Mouse (Mus musculus) embryonic facial prominence, embryonic 15.5 days (tissue): ENCODE results near the gene Gm20431. TPM values are rescaled to one million over a fixed set of nuclear protein-coding genes. Genes with fewer than 3 reads are reported as not detected.

Source experiments
- ATAC-seq: fragments of 200-750 bp; cut with Nextera tagmentation; 2 replicates; pipeline ENCODE4 v1.8.0; 2017; ENCODE audit warnings: low read depth, moderate TSS enrichment; ENCODE audit not compliant: insufficient number of reproducible peaks, low FRiP score, low TSS enrichment
- H3K27ac ChIP-seq: fragments of 300-500 bp; sonication (generic); replicated peaks from 2 replicates; pipeline ENCODE4 v1.5.1; 2015; ENCODE audit warnings: mild to moderate bottlenecking, inconsistent platforms
- H3K27me3 ChIP-seq: fragments of 300-500 bp; sonication (generic); 2 replicates; pipeline ENCODE4 v1.6.1; 2015; ENCODE audit warnings: inconsistent platforms
- H3K36me3 ChIP-seq: fragments of 300-500 bp; sonication (generic); 2 replicates; pipeline ENCODE4 v1.6.1; 2015; ENCODE audit warnings: mild to moderate bottlenecking, inconsistent platforms
- H3K4me1 ChIP-seq: fragments of 300-500 bp; sonication (generic); 2 replicates; pipeline ENCODE4 v1.6.1; 2015; ENCODE audit warnings: inconsistent platforms
- H3K4me2 ChIP-seq: fragments of 300-500 bp; sonication (generic); replicated peaks from 2 replicates; pipeline ENCODE4 v1.6.1; 2015; ENCODE audit warnings: mild to moderate bottlenecking, inconsistent platforms
- H3K4me3 ChIP-seq: fragments of 300-500 bp; sonication (generic); replicated peaks from 2 replicates; pipeline ENCODE4 v1.5.1; 2015; ENCODE audit warnings: mild to moderate bottlenecking, inconsistent platforms
- H3K9ac ChIP-seq: fragments of 300-500 bp; sonication (generic); 2 replicates; pipeline ENCODE4 v1.6.1; 2015; ENCODE audit warnings: inconsistent platforms
- H3K9me3 ChIP-seq: fragments of 300-500 bp; sonication (generic); replicated peaks from 2 replicates; pipeline ENCODE4 v1.6.1; 2016; ENCODE audit warnings: inconsistent platforms
- WGBS: fragments of 180-500 bp; shearing (Covaris S2); methylation state at CpG from one replicate; pipeline ENCODE4 v1.1.7; 2015; 5-methylcytosine and 5-hydroxymethylcytosine counted together
- polyA plus RNA-seq: library from polyadenylated mRNA; unstranded; fragments of >200 nt; fragmentation: Nextera tagmentation; extraction: Ambion mirVana; gene quantifications from 2 replicates; pipeline ENCODE4 v1.2.1, GENCODE M21; 2015

Gene Gm20431
- 6.1 and 10.0 TPM in 2 replicates for polyA plus RNA-seq

- Histone ChIP-seq H3K9ac (peak within 1 kb of the TSS; percentile 61), H3K4me3 (peak within 1 kb of the TSS; percentile 68), H3K9me3 (no peaks in the 10 kb centered on the region), H3K27me3 (no peaks in the 10 kb centered on the region), H3K36me3 (no peaks in the 10 kb centered on the region), H3K4me1 (peaks cover 44% of the 10 kb centered on the region), H3K4me2 (peak within 1 kb of the TSS; percentile 75), H3K27ac (peak within 1 kb of the TSS; percentile 48)
- under 1% methylated on average over 106 of the region's 110 CpGs for WGBS
- peak; percentile 93 for ATAC-seq
These were observed at the start of gene Gm20431 for GRCm38 (mm10) chr2:167661270-167662203. TSS of gene Gm20431 (minus strand) at chr2:167661496.

GRCm38 (mm10) chr2:167710574-167710973, 49.3 kb upstream of the Gm20431 start:
- H3K9me3 ChIP-seq, result no peaks in the 10 kb centered on the region
- no peak overlapping the region; the same call in 1 of the 2 replicates for H3K27ac ChIP-seq
- 52% methylated on average over 6 of the region's 6 CpGs for WGBS
- no peak overlapping the region for H3K4me3 ChIP-seq
- ATAC-seq, result no peak
- no peak overlapping the region for H3K9ac ChIP-seq
- peaks cover 33% of the 10 kb centered on the region for H3K4me1 ChIP-seq
- H3K36me3 ChIP-seq, result no peaks in the 10 kb centered on the region
- H3K4me2 ChIP-seq, result no peak overlapping the region
- no peaks in the 10 kb centered on the region for H3K27me3 ChIP-seq

- H3K4me2 ChIP-seq, result no peak overlapping the region
- peak overlapping the region; percentile 17; the same call in 1 of the 2 replicates for H3K27ac ChIP-seq
- no peak for ATAC-seq
- peaks cover 36% of the 10 kb centered on the region for H3K4me1 ChIP-seq
- no peaks in the 10 kb centered on the region for H3K27me3 ChIP-seq
- no peaks in the 10 kb centered on the region for H3K9me3 ChIP-seq
- H3K36me3 ChIP-seq, result no peaks in the 10 kb centered on the region
- no peak overlapping the region for H3K4me3 ChIP-seq
- WGBS, result 36% methylated on average over 6 of the region's 6 CpGs
- H3K9ac ChIP-seq, result no peak overlapping the region
These were observed 48.7 kb upstream of the Gm20431 start for GRCm38 (mm10) chr2:167709969-167710368.

GRCm38 (mm10) chr2:167708373-167708772, 47.1 kb upstream of the Gm20431 start:
- Histone ChIP-seq H3K4me2 (no peak overlapping the region), H3K36me3 (no peaks in the 10 kb centered on the region), H3K27me3 (no peaks in the 10 kb centered on the region), H3K4me1 (peaks cover 34% of the 10 kb centered on the region), H3K27ac (peak overlapping the region; percentile 34; the same call in 1 of the 2 replicates), H3K9me3 (no peaks in the 10 kb centered on the region), H3K9ac (no peak overlapping the region), H3K4me3 (no peak overlapping the region)
- ATAC-seq, result no peak
- WGBS, result 48% methylated on average over 15 of the region's 15 CpGs

- no peaks in the 10 kb centered on the region for H3K27me3 ChIP-seq
- WGBS, result 68% methylated on average over 11 of the region's 11 CpGs
- H3K27ac ChIP-seq, result no peak overlapping the region
- no peak overlapping the region for H3K4me2 ChIP-seq
- no peak for ATAC-seq
- H3K4me1 ChIP-seq, result peaks cover 36% of the 10 kb centered on the region
- H3K36me3 ChIP-seq, result no peaks in the 10 kb centered on the region
- no peak overlapping the region for H3K4me3 ChIP-seq
- H3K9me3 ChIP-seq, result no peaks in the 10 kb centered on the region
- no peak overlapping the region for H3K9ac ChIP-seq
These were observed 45.1 kb upstream of the Gm20431 start for GRCm38 (mm10) chr2:167706183-167706939.

GRCm38 (mm10) chr2:167704409-167704808, 43.1 kb upstream of the Gm20431 start:
- no peak overlapping the region for H3K4me3 ChIP-seq
- no peak overlapping the region for H3K9ac ChIP-seq
- WGBS, result 84% methylated on average over 4 of the region's 4 CpGs
- no peaks in the 10 kb centered on the region for H3K36me3 ChIP-seq
- no peak overlapping the region for H3K27ac ChIP-seq
- no peak for ATAC-seq
- H3K27me3 ChIP-seq, result no peaks in the 10 kb centered on the region
- no peak overlapping the region for H3K4me2 ChIP-seq
- H3K9me3 ChIP-seq, result no peaks in the 10 kb centered on the region
- peaks cover 23% of the 10 kb centered on the region for H3K4me1 ChIP-seq

GRCm38 (mm10) chr2:167702126-167702525, 40.8 kb upstream of the Gm20431 start:
- H3K27ac ChIP-seq, result no peak overlapping the region
- no peaks in the 10 kb centered on the region for H3K27me3 ChIP-seq
- WGBS, result 72% methylated on average over 6 of the region's 6 CpGs
- H3K4me1 ChIP-seq, result peaks cover 19% of the 10 kb centered on the region
- no peak overlapping the region for H3K9ac ChIP-seq
- no peak overlapping the region for H3K4me2 ChIP-seq
- no peak for ATAC-seq
- no peak overlapping the region for H3K4me3 ChIP-seq
- H3K9me3 ChIP-seq, result no peaks in the 10 kb centered on the region
- H3K36me3 ChIP-seq, result no peaks in the 10 kb centered on the region

- Histone ChIP-seq H3K27ac (no peak overlapping the region; the same call in 1 of the 2 replicates), H3K4me2 (no peak overlapping the region), H3K9ac (no peak overlapping the region), H3K4me3 (no peak overlapping the region), H3K4me1 (peaks cover 18% of the 10 kb centered on the region), H3K9me3 (no peaks in the 10 kb centered on the region), H3K36me3 (no peaks in the 10 kb centered on the region), H3K27me3 (no peaks in the 10 kb centered on the region)
- no peak for ATAC-seq
- WGBS, result 76% methylated on average over 5 of the region's 5 CpGs
These were observed 40.2 kb upstream of the Gm20431 start for GRCm38 (mm10) chr2:167701472-167701871.

- 58% methylated on average over 5 of the region's 5 CpGs for WGBS
- Histone ChIP-seq H3K4me2 (no peak overlapping the region), H3K27me3 (no peaks in the 10 kb centered on the region), H3K4me3 (no peak overlapping the region), H3K27ac (no peak overlapping the region), H3K9me3 (no peaks in the 10 kb centered on the region), H3K36me3 (no peaks in the 10 kb centered on the region), H3K9ac (no peak overlapping the region), H3K4me1 (peaks cover 6% of the 10 kb centered on the region; the same call in 1 of the 2 replicates)
- no peak for ATAC-seq
These were observed 38.7 kb upstream of the Gm20431 start for GRCm38 (mm10) chr2:167700018-167700417.

GRCm38 (mm10) chr2:167697902-167698301, 36.6 kb upstream of the Gm20431 start:
- Histone ChIP-seq H3K27ac (no peak overlapping the region), H3K9me3 (no peaks in the 10 kb centered on the region), H3K36me3 (no peaks in the 10 kb centered on the region), H3K4me3 (no peak overlapping the region), H3K9ac (no peak overlapping the region), H3K4me2 (no peak overlapping the region), H3K27me3 (no peaks in the 10 kb centered on the region), H3K4me1 (peaks cover 6% of the 10 kb centered on the region; the same call in 1 of the 2 replicates)
- peak; percentile 40; the same call in 1 of the 2 replicates for ATAC-seq
- 56% methylated on average over 5 of the region's 5 CpGs for WGBS

- no peak overlapping the region for H3K27ac ChIP-seq
These were observed 34.8 kb upstream of the Gm20431 start for GRCm38 (mm10) chr2:167696143-167696542.

More at GRCm38 (mm10) chr2:167696143-167696542, 34.8 kb upstream of the Gm20431 start:
- Histone ChIP-seq H3K4me3 (no peak overlapping the region), H3K9me3 (no peaks in the 10 kb centered on the region), H3K36me3 (no peaks in the 10 kb centered on the region), H3K4me1 (peaks cover 14% of the 10 kb centered on the region), H3K27me3 (no peaks in the 10 kb centered on the region), H3K4me2 (no peak overlapping the region), H3K9ac (no peak overlapping the region)
- 65% methylated on average over 7 of the region's 7 CpGs for WGBS
- no peak for ATAC-seq
